Mouse (Mus musculus): ENCODE measurements around the gene Ccdc126. TPM values are rescaled to one million over a fixed set of nuclear protein-coding genes. Genes with fewer than 3 reads are reported as not detected.
A peak's percentile ranks its signal among the peaks of the same experiment; 100 is the strongest.

Ccdc126 gene
- 6.4 and 7.7 TPM in 2 replicates for polyA plus RNA-seq (2014; fragmentation: Nextera tagmentation; extraction: Ambion mirVana)

DNA sequence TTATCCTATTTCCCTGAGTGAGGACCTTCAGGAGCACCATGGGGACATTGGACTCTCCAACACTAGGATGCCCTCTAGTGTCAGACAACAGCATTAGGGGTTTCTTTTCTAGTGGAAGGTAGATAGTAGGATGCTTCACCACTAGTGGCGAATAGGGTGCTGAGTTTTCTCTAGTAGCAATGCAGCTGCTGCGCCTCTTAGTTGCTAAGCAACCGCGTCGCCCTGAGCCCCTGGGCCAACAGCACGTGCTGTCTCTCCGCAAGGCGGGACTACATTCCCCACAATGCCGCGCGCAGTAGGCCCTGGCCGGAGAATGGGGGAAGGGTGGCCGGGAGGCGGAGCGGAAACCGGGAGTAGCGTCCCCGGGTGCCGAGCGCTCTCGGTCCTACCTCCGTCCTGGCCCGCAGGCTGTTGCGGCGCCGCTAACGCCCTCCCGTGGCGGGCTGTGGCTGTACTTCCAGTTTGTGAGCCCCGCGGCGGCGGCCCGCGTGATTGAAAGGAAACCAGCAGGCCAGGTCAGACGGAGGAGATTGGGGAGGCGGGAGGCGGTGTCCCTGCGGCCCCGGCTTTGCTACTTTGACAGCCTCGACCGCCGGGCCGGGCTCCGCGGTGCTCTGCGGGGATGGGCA is at the start of gene Ccdc126:
TSS of gene Ccdc126 (plus strand) at position 309 of the 629 bp plus-strand sequence.
- H3K4me2 ChIP-seq (ENCODE audit: low read depth, low read length): peak within 1 kb of the TSS; percentile 60
- under 1% methylated on average over 47 of the region's 47 CpGs for WGBS

DNA sequence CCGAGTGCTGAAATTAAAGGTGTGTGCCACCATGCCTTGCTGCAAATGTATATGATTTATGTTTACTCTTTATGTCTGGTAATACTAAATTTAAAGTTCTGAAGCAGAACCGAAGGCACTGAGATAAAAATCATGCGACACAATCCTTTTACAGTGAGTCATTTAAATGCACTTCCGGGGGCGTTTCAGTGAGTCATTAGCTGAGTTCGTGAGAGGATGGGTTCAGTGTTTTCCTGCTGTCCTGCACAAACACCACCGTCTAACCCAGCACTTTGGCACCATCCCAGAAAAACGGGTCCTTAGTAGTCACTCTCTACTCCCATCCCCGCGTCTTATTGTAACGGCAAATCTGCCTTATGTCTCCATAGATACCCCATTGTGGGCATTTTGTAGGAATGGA is 49.2 kb upstream of the Ccdc126 start:
- WGBS: 74% methylated on average over 11 of the region's 11 CpGs
- ATAC-seq (replicated peaks; ENCODE audit: insufficient number of reproducible peaks, low FRiP score, low TSS enrichment, low read depth) (no peak), DNase-seq (ENCODE audit: low spot score) (no peak)

More for the DNA sequence above, at the start of gene Ccdc126:
- Histone ChIP-seq H3K9me3 (replicated peaks; ENCODE audit: control insufficient read depth, low read length) (no peaks in the 10 kb centered on the region), H3K27me3 (ENCODE audit: control insufficient read depth, insufficient read depth, low read length) (no peaks in the 10 kb centered on the region), H3K4me3 (ENCODE audit: low read depth, low read length) (peak within 1 kb of the TSS; percentile 59), H3K9ac (replicated peaks; ENCODE audit: low read length) (peak within 1 kb of the TSS; percentile 58), H3K27ac (replicated peaks; ENCODE audit: low read depth, low read length) (0 out of 2 replicates have a peak within 1 kb of the TSS, but pooled peaks have one; percentile 43), H3K4me1 (ENCODE audit: control insufficient read depth, insufficient read depth, low read length) (no peaks in the 10 kb centered on the region), H3K36me3 (replicated peaks; ENCODE audit: control insufficient read depth, insufficient read depth, low read depth, low read length) (no peaks in the 10 kb centered on the region)
- DNase-seq (ENCODE audit: low spot score) (peak; percentile 99), ATAC-seq (replicated peaks; ENCODE audit: insufficient number of reproducible peaks, low FRiP score, low TSS enrichment, low read depth) (peak; percentile 99)

DNA sequence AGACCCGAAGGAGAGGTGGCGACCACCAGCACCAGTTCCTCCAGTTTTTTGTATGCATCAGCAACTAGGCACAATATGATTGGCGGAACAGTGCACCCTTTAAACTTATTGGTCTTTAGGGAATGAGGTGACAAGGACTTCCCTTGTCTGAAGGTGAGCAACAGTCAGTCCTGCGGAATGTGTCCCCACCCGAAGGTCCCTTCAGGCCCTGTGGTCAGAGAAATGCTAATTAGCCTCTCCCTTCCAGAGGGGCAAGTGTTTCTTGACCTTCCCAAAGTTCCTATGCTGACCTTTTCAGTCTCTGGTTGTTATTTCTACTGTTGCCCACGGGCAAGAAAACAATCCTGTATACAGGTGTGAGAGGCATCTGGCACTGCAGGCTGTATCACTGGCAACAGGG is 47.3 kb upstream of the Ccdc126 start:
- no peaks in the 10 kb centered on the region for H3K27me3 ChIP-seq (ENCODE audit: control insufficient read depth, insufficient read depth, low read length)
- DNase-seq (ENCODE audit: low spot score): no peak
- H3K9me3 ChIP-seq (replicated peaks; ENCODE audit: control insufficient read depth, low read length): no peaks in the 10 kb centered on the region
- H3K9ac ChIP-seq (replicated peaks; ENCODE audit: low read length): no peak overlapping the region
- no peaks in the 10 kb centered on the region for H3K4me1 ChIP-seq (ENCODE audit: control insufficient read depth, insufficient read depth, low read length)
- no peak overlapping the region for H3K4me2 ChIP-seq (ENCODE audit: low read depth, low read length)
- H3K27ac ChIP-seq (replicated peaks; ENCODE audit: low read depth, low read length): no peak overlapping the region
- WGBS: 67% methylated on average over 6 of the region's 6 CpGs
- H3K4me3 ChIP-seq (ENCODE audit: low read depth, low read length): no peak overlapping the region
- H3K36me3 ChIP-seq (replicated peaks; ENCODE audit: control insufficient read depth, insufficient read depth, low read depth, low read length): no peaks in the 10 kb centered on the region
- no peak for ATAC-seq (replicated peaks; ENCODE audit: insufficient number of reproducible peaks, low FRiP score, low TSS enrichment, low read depth)

More for the DNA sequence above, 49.2 kb upstream of the Ccdc126 start:
- Histone ChIP-seq H3K9me3 (replicated peaks; ENCODE audit: control insufficient read depth, low read length) (no peaks in the 10 kb centered on the region), H3K4me3 (ENCODE audit: low read depth, low read length) (no peak overlapping the region), H3K36me3 (replicated peaks; ENCODE audit: control insufficient read depth, insufficient read depth, low read depth, low read length) (no peaks in the 10 kb centered on the region), H3K27ac (replicated peaks; ENCODE audit: low read depth, low read length) (no peak overlapping the region), H3K4me1 (ENCODE audit: control insufficient read depth, insufficient read depth, low read length) (no peaks in the 10 kb centered on the region), H3K27me3 (ENCODE audit: control insufficient read depth, insufficient read depth, low read length) (no peaks in the 10 kb centered on the region), H3K4me2 (ENCODE audit: low read depth, low read length) (no peak overlapping the region), H3K9ac (replicated peaks; ENCODE audit: low read length) (no peak overlapping the region)

DNA sequence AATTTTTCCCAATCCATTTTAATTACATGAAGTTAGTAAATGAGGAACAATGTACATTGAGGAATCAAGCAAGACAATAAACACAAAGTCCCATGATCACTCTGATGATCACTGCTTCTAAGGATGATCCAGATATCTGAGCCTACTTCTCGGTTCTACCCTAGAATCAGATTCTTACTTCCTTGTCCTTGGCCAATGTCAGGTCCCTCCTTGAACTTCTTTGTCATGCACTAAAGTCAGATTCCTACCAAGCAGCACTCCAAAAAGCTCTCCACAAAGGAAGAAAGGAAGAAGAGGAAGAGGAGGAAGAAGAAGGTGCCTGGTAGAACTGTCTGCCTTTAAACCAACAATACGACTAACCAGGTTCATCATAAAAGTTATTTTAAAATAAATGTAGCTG is 46.2 kb upstream of the Ccdc126 start:
- H3K36me3 ChIP-seq (replicated peaks; ENCODE audit: control insufficient read depth, insufficient read depth, low read depth, low read length): no peaks in the 10 kb centered on the region

DNA sequence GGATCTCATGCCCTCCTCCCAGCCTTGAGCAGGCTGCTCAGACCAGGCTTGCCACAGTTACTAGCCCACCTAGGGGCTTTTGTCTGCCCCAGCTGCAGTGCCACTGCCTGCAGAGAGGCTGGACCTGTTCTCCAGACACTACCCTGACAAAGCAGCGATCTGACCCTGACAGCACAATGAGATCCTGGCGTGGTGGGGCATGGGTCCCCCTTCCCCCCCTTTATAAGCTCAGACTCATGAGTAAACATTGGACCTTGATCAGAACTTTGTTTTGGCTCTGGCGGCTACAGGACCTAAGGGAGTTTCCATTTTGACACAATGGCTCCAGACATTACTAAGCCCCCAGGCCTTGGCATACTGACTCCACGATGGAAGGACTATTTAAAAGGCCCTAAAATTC is 45.1 kb upstream of the Ccdc126 start:
- H3K4me1 ChIP-seq (ENCODE audit: control insufficient read depth, insufficient read depth, low read length): no peaks in the 10 kb centered on the region
- no peaks in the 10 kb centered on the region for H3K27me3 ChIP-seq (ENCODE audit: control insufficient read depth, insufficient read depth, low read length)
- ATAC-seq (replicated peaks; ENCODE audit: insufficient number of reproducible peaks, low FRiP score, low TSS enrichment, low read depth): no peak
- no peak overlapping the region for H3K4me3 ChIP-seq (ENCODE audit: low read depth, low read length)
- no peak overlapping the region for H3K27ac ChIP-seq (replicated peaks; ENCODE audit: low read depth, low read length)
- no peaks in the 10 kb centered on the region for H3K36me3 ChIP-seq (replicated peaks; ENCODE audit: control insufficient read depth, insufficient read depth, low read depth, low read length)
- no peak overlapping the region for H3K4me2 ChIP-seq (ENCODE audit: low read depth, low read length)
- no peak overlapping the region for H3K9ac ChIP-seq (replicated peaks; ENCODE audit: low read length)
- no peaks in the 10 kb centered on the region for H3K9me3 ChIP-seq (replicated peaks; ENCODE audit: control insufficient read depth, low read length)
- 26% methylated on average over 4 of the region's 4 CpGs for WGBS
- no peak for DNase-seq (ENCODE audit: low spot score)

More for the DNA sequence above, 46.2 kb upstream of the Ccdc126 start:
- Histone ChIP-seq H3K9me3 (replicated peaks; ENCODE audit: control insufficient read depth, low read length) (no peaks in the 10 kb centered on the region), H3K4me1 (ENCODE audit: control insufficient read depth, insufficient read depth, low read length) (no peaks in the 10 kb centered on the region), H3K4me3 (ENCODE audit: low read depth, low read length) (no peak overlapping the region), H3K4me2 (ENCODE audit: low read depth, low read length) (no peak overlapping the region), H3K27me3 (ENCODE audit: control insufficient read depth, insufficient read depth, low read length) (no peaks in the 10 kb centered on the region), H3K27ac (replicated peaks; ENCODE audit: low read depth, low read length) (no peak overlapping the region), H3K9ac (replicated peaks; ENCODE audit: low read length) (no peak overlapping the region)
- WGBS: 85% methylated on average over 2 of the region's 2 CpGs
- DNase-seq (ENCODE audit: low spot score): no peak
- ATAC-seq (replicated peaks; ENCODE audit: insufficient number of reproducible peaks, low FRiP score, low TSS enrichment, low read depth): no peak

DNA sequence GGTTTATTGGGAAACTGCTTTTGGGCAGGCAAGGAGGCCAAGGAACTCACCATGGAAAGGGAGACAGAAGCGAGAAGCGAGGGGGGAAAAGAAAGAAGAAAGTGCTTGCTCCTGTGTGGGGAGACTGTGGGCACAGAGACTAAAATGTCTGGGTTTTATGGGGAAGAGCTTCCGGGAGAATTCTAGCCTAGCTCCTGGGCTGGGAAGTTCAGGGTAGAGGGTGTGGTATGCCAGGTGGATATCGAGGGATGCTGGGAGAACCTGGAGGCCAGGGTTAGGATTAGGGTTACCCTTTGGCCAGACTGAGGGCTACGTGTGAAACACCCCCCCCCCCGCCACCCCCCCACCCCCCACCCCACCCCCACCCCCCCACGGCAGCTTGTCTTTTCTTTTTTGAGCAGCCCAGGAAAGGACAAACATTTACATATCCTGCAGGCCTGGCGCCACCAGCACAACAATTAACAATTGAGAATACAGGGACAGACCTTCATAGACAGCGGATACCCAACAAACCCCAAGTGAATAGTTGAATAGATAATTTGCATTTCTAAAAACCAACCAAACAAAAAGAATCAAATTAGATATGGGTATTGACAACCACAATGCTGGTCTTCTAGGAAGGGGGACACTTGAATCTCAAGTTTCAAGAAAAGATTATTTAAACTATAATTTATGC is 44.5 kb upstream of the Ccdc126 start:
- H3K4me1 ChIP-seq (ENCODE audit: control insufficient read depth, insufficient read depth, low read length): no peaks in the 10 kb centered on the region
- no peak overlapping the region for H3K27ac ChIP-seq (replicated peaks; ENCODE audit: low read depth, low read length)
- H3K9me3 ChIP-seq (replicated peaks; ENCODE audit: control insufficient read depth, low read length): no peaks in the 10 kb centered on the region
- no peak overlapping the region for H3K9ac ChIP-seq (replicated peaks; ENCODE audit: low read length)
- no peaks in the 10 kb centered on the region for H3K36me3 ChIP-seq (replicated peaks; ENCODE audit: control insufficient read depth, insufficient read depth, low read depth, low read length)
- DNase-seq (ENCODE audit: low spot score): no peak
- WGBS: 63% methylated on average over 9 of the region's 9 CpGs
- H3K27me3 ChIP-seq (ENCODE audit: control insufficient read depth, insufficient read depth, low read length): no peaks in the 10 kb centered on the region
- no peak for ATAC-seq (replicated peaks; ENCODE audit: insufficient number of reproducible peaks, low FRiP score, low TSS enrichment, low read depth)
- H3K4me3 ChIP-seq (ENCODE audit: low read depth, low read length): no peak overlapping the region
- H3K4me2 ChIP-seq (ENCODE audit: low read depth, low read length): no peak overlapping the region

DNA sequence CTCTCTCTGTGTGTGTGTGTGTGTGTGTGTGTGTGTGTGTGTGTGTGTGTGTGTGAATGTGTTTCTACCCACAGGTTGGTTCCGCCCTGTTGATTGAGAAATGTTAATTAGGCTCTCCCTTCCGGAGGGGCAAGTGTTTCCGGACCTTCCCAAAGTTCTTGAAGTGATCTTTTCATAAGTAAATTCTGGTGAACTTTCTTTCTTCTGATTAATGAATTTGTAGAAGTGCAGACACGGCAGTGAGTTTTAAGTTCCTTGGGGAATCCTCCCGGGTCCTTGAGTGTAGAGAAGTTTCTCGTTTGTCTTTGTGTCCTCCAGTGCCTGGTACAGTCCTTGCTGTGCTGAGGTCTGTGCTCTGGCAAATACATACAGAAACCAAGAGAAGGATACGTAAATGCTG is 43.8 kb upstream of the Ccdc126 start:
- 85% methylated on average over 7 of the region's 7 CpGs for WGBS
- H3K27me3 ChIP-seq (ENCODE audit: control insufficient read depth, insufficient read depth, low read length): no peaks in the 10 kb centered on the region
- no peaks in the 10 kb centered on the region for H3K9me3 ChIP-seq (replicated peaks; ENCODE audit: control insufficient read depth, low read length)
- ATAC-seq (replicated peaks; ENCODE audit: insufficient number of reproducible peaks, low FRiP score, low TSS enrichment, low read depth) (no peak), DNase-seq (ENCODE audit: low spot score) (no peak)
- H3K4me2 ChIP-seq (ENCODE audit: low read depth, low read length): no peak overlapping the region
- no peaks in the 10 kb centered on the region for H3K4me1 ChIP-seq (ENCODE audit: control insufficient read depth, insufficient read depth, low read length)
- no peak overlapping the region for H3K4me3 ChIP-seq (ENCODE audit: low read depth, low read length)
- H3K36me3 ChIP-seq (replicated peaks; ENCODE audit: control insufficient read depth, insufficient read depth, low read depth, low read length): no peaks in the 10 kb centered on the region
- H3K9ac ChIP-seq (replicated peaks; ENCODE audit: low read length): no peak overlapping the region
- H3K27ac ChIP-seq (replicated peaks; ENCODE audit: low read depth, low read length): no peak overlapping the region

DNA sequence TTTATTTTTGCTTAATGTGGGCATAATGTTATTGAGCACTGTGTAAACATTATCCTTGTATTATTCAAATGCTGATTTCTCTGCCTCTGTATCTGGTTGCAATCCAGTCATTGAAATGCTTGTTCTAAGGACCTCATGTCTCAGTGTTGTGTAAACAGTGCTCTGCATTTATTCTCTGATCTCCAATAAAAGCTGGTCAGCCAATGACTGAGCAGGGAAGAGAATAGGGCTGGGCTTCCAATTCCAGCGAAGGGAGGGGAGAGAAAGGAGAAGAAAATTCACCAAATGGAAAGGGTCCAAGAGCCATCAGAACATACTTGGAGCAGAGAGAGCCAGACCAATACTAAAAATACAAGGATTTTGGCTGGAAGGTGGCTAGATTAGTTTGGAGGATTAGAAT is 38.1 kb upstream of the Ccdc126 start:
- Histone ChIP-seq H3K36me3 (replicated peaks; ENCODE audit: control insufficient read depth, insufficient read depth, low read depth, low read length) (no peaks in the 10 kb centered on the region), H3K27me3 (ENCODE audit: control insufficient read depth, insufficient read depth, low read length) (no peaks in the 10 kb centered on the region), H3K27ac (replicated peaks; ENCODE audit: low read depth, low read length) (no peak overlapping the region), H3K9ac (replicated peaks; ENCODE audit: low read length) (no peak overlapping the region), H3K4me2 (ENCODE audit: low read depth, low read length) (no peak overlapping the region), H3K9me3 (replicated peaks; ENCODE audit: control insufficient read depth, low read length) (no peaks in the 10 kb centered on the region), H3K4me1 (ENCODE audit: control insufficient read depth, insufficient read depth, low read length) (no peaks in the 10 kb centered on the region), H3K4me3 (ENCODE audit: low read depth, low read length) (no peak overlapping the region)
- DNase-seq (ENCODE audit: low spot score) (no peak), ATAC-seq (replicated peaks; ENCODE audit: insufficient number of reproducible peaks, low FRiP score, low TSS enrichment, low read depth) (no peak)
- 62% methylated on average over 1 of the region's 1 CpGs for WGBS
